Mouse (Mus musculus) kidney, adult 2 months (tissue): Measurements from ENCODE around the gene Tcl1b1. TPM values are rescaled to one million over a fixed set of nuclear protein-coding genes. Genes with fewer than 3 reads are reported as not detected.
"Not testable (repeated sequence)": the region's sequence is repeated elsewhere in the genome, so short reads cannot be mapped to it uniquely, and the experiment has no call there.

Experiments
- DNase-seq: peaks from one replicate; pipeline ENCODE4 v3.0.0; 2021
- H3K27ac ChIP-seq: fragments of 200-500 bp; 2 replicates; pipeline ENCODE4 v1.5.1; 2012; ENCODE audit warnings: low read depth, low read length, control low read depth, inconsistent platforms; ENCODE audit not compliant: insufficient read depth
- H3K27me3 ChIP-seq: fragments of 200-500 bp; replicated peaks from 2 replicates; pipeline ENCODE4 v1.6.1; 2012; ENCODE audit warnings: mild to moderate bottlenecking, moderate library complexity, low read length, inconsistent platforms; ENCODE audit not compliant: control insufficient read depth, insufficient read depth
- H3K36me3 ChIP-seq: fragments of 200-500 bp; 2 replicates; pipeline ENCODE4 v1.6.1; 2012; ENCODE audit warnings: mild to moderate bottlenecking, moderate library complexity, low read length, inconsistent platforms; ENCODE audit not compliant: control insufficient read depth, insufficient read depth
- H3K4me1 ChIP-seq: fragments of 200-500 bp; 2 replicates; pipeline ENCODE4 v1.6.1; 2011; ENCODE audit warnings: low read length; ENCODE audit not compliant: control insufficient read depth, insufficient read depth
- H3K4me3 ChIP-seq: fragments of 200-500 bp; 2 replicates; pipeline ENCODE4 v1.5.1; 2011; ENCODE audit warnings: mild to moderate bottlenecking, low read depth, low read length, control low read depth; ENCODE audit not compliant: insufficient read depth
- CTCF ChIP-seq: fragments of 200-500 bp; conservative IDR thresholded peaks from 2 replicates; pipeline ENCODE4 v1.5.1; 2011; ENCODE audit warnings: low read depth, mild to moderate bottlenecking, control low read depth, low read length, moderate library complexity, mixed read lengths; ENCODE audit not compliant: insufficient read depth, insufficient read length
- POLR2A ChIP-seq: fragments of 200-500 bp; IDR thresholded peaks from one replicate; pipeline ENCODE4 v1.6.1; 2011; ENCODE audit warnings: low read depth, low read length, control low read depth
- WGBS: fragments of 180-500 bp; shearing (Covaris S2); methylation state at CpG from one replicate; pipeline ENCODE4 v1.1.7; 2018; 5-methylcytosine and 5-hydroxymethylcytosine counted together
- polyA plus RNA-seq: library from polyadenylated mRNA; depleted of rRNA; stranded (reverse); fragments of >200 nt; gene quantifications from 2 replicates; pipeline ENCODE4 v1.2.3, GENCODE M21; 2012; rRNA removed

Tcl1b1 gene
- not detected in 2 replicates for polyA plus RNA-seq

- Histone ChIP-seq H3K4me1 (no peaks in the 10 kb centered on the region), H3K4me3 (no peak within 1 kb of the TSS), H3K27ac (no peak within 1 kb of the TSS), H3K36me3 (no peaks in the 10 kb centered on the region), H3K27me3 (no peaks in the 10 kb centered on the region)
- 70% methylated on average over 4 of the region's 4 CpGs for WGBS
- no peak for DNase-seq
- TF ChIP-seq POLR2A (no peak), CTCF (no peak)
These were observed at the start of gene Tcl1b1 for GRCm38 (mm10) chr12:105159390-105159789. Tcl1b1 (plus strand) TSS chr12:105159690.

DNA sequence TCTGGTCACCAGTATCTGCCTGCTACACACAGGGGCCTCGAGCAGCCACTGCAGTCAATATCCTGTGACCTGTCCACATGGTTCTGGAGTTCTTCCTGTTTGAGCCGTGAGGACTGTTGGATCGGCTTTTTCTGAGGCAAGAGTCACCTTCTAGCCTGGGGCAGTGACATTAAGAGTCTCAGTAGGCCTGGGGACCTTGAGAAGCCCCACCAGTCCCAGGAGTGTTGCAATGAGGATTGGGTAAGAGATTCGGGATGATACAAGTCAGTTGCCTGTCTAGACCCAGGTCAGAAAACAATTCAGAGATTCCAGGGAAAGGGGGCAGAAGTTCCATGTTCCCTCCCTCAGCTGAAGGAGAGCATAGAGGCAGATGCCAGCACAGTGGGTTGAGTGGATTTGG, 49.7 kb upstream of the Tcl1b1 start:
- 48% methylated on average over 4 of the region's 4 CpGs for WGBS
- H3K27ac ChIP-seq = no peak overlapping the region
- TF ChIP-seq POLR2A (no peak), CTCF (no peak)
- H3K4me3 ChIP-seq = no peak overlapping the region
- no peaks in the 10 kb centered on the region for H3K4me1 ChIP-seq
- no peak for DNase-seq
- H3K36me3 ChIP-seq = no peaks in the 10 kb centered on the region
- H3K27me3 ChIP-seq = no peaks in the 10 kb centered on the region

- TF ChIP-seq CTCF = no peak
- TF ChIP-seq POLR2A = no peak
- DNase-seq = no peak
- H3K36me3 ChIP-seq = no peaks in the 10 kb centered on the region
- 33% methylated on average over 13 of the region's 13 CpGs for WGBS
- H3K27me3 ChIP-seq = no peaks in the 10 kb centered on the region
- no peak overlapping the region for H3K27ac ChIP-seq
- no peak overlapping the region for H3K4me3 ChIP-seq
- no peaks in the 10 kb centered on the region for H3K4me1 ChIP-seq
These were observed 47.0 kb upstream of the Tcl1b1 start for GRCm38 (mm10) chr12:105112321-105112988.

DNA sequence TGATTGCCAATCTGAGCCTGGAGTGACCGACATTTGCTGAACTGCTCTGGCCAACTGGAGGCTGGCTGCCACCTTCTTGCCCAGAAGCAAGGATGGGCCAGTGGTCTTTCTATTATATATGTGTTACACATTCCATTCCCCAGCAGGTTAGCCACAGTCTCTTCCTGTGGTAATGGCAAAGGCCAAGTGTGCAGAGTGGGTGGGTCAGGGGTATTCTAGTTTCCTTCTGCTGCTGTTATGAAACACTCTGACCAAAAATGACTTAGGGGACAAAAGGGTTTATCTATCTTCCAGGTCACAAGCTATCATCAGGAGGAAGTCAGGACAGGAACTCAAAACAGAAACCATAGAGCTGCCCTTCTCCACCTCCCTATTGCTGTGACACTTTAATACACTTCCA, 42.8 kb upstream of the Tcl1b1 start:
- no peak for TF ChIP-seq POLR2A
- TF ChIP-seq CTCF = no peak
- Histone ChIP-seq H3K4me3 (no peak overlapping the region), H3K27ac (no peak overlapping the region), H3K4me1 (no peaks in the 10 kb centered on the region), H3K27me3 (no peaks in the 10 kb centered on the region), H3K36me3 (no peaks in the 10 kb centered on the region)
- no peak for DNase-seq
- WGBS = 90% methylated on average over 1 of the region's 1 CpGs

- Histone ChIP-seq H3K27ac (no peak overlapping the region), H3K4me1 (no peaks in the 10 kb centered on the region), H3K4me3 (no peak overlapping the region), H3K27me3 (no peaks in the 10 kb centered on the region), H3K36me3 (no peaks in the 10 kb centered on the region)
- TF ChIP-seq POLR2A = no peak
- no peak for TF ChIP-seq CTCF
- DNase-seq = no peak
- WGBS = 90% methylated on average over 6 of the region's 6 CpGs
These were observed 34.1 kb upstream of the Tcl1b1 start for GRCm38 (mm10) chr12:105125362-105125761.

- Histone ChIP-seq H3K27me3 (no peaks in the 10 kb centered on the region), H3K36me3 (no peaks in the 10 kb centered on the region), H3K4me3 (no peak overlapping the region), H3K27ac (no peak overlapping the region), H3K4me1 (no peaks in the 10 kb centered on the region)
- no peak for DNase-seq
- 76% methylated on average over 4 of the region's 4 CpGs for WGBS
- TF ChIP-seq POLR2A (no peak), CTCF (no peak)
These were observed 33.0 kb upstream of the Tcl1b1 start for GRCm38 (mm10) chr12:105126516-105126915.

DNA sequence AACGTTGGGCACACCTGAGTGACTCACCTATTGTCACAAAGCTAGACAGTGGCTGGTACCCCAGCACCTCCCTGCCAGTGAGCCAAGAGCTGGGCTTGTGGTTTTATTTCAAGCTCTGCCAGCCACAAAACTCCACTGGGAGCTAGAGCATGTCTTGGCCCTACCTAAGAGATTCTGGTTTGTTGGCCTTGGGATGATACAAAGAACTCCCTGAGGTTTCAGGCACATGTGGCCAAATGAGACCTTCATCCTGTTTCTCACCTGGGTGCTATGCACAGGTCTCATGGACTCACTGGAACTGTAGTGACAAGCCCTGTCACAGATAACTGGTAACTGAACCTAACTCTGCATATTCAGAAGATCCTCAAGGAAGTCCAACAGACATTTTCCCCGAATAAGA, 31.9 kb upstream of the Tcl1b1 start:
- no peak overlapping the region for H3K4me3 ChIP-seq
- no peak for DNase-seq
- WGBS = 88% methylated on average over 2 of the region's 2 CpGs
- no peaks in the 10 kb centered on the region for H3K27me3 ChIP-seq
- H3K4me1 ChIP-seq = no peaks in the 10 kb centered on the region
- no peaks in the 10 kb centered on the region for H3K36me3 ChIP-seq
- TF ChIP-seq POLR2A (no peak), CTCF (no peak)
- no peak overlapping the region for H3K27ac ChIP-seq

- 65% methylated on average over 3 of the region's 3 CpGs for WGBS
- H3K27ac ChIP-seq, H3K36me3 ChIP-seq, H3K27me3 ChIP-seq, DNase-seq, H3K4me1 ChIP-seq, H3K4me3 ChIP-seq: not testable (repeated sequence)
These were observed 29.8 kb upstream of the Tcl1b1 start for GRCm38 (mm10) chr12:105129494-105130205.

- H3K4me1 ChIP-seq, H3K4me3 ChIP-seq, DNase-seq, H3K27ac ChIP-seq, H3K36me3 ChIP-seq, H3K27me3 ChIP-seq: not testable (repeated sequence)
- WGBS = 68% methylated on average over 2 of the region's 2 CpGs
These were observed 25.3 kb upstream of the Tcl1b1 start for GRCm38 (mm10) chr12:105134167-105134566.

DNA sequence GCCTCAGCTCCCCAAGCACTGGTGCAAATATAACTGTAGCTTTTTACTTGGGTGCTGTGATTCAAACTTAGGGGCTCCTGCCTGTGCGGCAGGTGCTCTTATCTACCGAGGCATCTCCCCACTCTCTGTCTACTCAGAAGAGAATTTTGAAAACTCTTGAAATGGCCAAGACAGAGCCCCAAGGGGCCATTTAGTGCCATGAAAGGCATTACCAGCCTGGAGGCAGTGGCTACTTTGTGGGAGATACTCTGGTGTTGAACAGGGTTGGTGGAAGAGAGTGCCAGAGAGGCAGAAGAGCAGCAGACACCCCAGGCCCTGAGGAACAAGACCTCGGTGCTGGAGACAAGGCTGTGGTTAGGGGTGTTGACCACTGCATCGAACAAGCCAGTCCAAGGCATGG, 24.7 kb upstream of the Tcl1b1 start:
- DNase-seq, H3K27ac ChIP-seq, H3K4me3 ChIP-seq, H3K36me3 ChIP-seq, H3K27me3 ChIP-seq, H3K4me1 ChIP-seq: not testable (repeated sequence)
- 79% methylated on average over 4 of the region's 4 CpGs for WGBS
